In genomic region chr5:125526464-125526863, GRCm38 (mm10) we compare ENCODE assay signal across 10 mouse cellular contexts. TPM values are rescaled to one million over a fixed set of nuclear protein-coding genes. Genes with fewer than 3 reads are reported as not detected.
DNase-seq lines count a peak whose midpoint lies in the region; ATAC-seq and TF ChIP-seq lines count a peak whose summit lies in the region.
"Had no signal": no experiment of that assay in that cellular context is flagged by ENCODE, and none has a peak within 500 bp of the region (broad histone marks: within the 10 kb centered on the region; RNA-seq: fewer than 3 reads in every experiment).

No protein-coding gene starts in this region.

- H3K36me3 ChIP-seq in kidney, embryonic 15.5 days = no peaks in the 10 kb centered on the region
- no peaks in the 10 kb centered on the region for H3K36me3 ChIP-seq in E14TG2a.4 (ENCODE audit: insufficient read depth, low read length)
- no peaks in the 10 kb centered on the region for H3K36me3 ChIP-seq in liver, embryonic 14.5 days (replicated peaks; ENCODE audit: control insufficient read depth, insufficient read depth, low read depth)

- WGBS in kidney, embryonic 15.5 days = 75% methylated on average over 4 of the region's 4 CpGs
- 56% methylated on average over 4 of the region's 4 CpGs for WGBS in liver, embryonic 14.5 days (ENCODE audit: insufficient replicate concordance)

- ATAC-seq in kidney, embryonic 15.5 days (replicated peaks; ENCODE audit: low FRiP score) = no peak
- ATAC-seq in liver, embryonic 14.5 days (ENCODE audit: insufficient read depth) = no peak

- peaks cover under 1% of the 10 kb centered on the region for H3K4me1 ChIP-seq in kidney, embryonic 15.5 days
- peaks cover 64% of the 10 kb centered on the region for H3K4me1 ChIP-seq in E14TG2a.4 (replicated peaks; ENCODE audit: low read depth, low read length)
- H3K4me1 ChIP-seq in liver, embryonic 14.5 days (replicated peaks; ENCODE audit: control insufficient read depth in 2 of 2, insufficient read depth in 2 of 2, low read length in 1 of 2) = peaks cover 0 to 1% of the 10 kb centered on the region in 2 experiments; a peak in 1 of 4 replicates

- peak; percentile 38 for DNase-seq in kidney, adult 9 months
- peak; percentile 55 for DNase-seq in A20 (ENCODE audit: low read depth, low spot score)
- no peak for DNase-seq in liver, embryonic 14.5 days (ENCODE audit: low read depth in 3 of 3, low spot score in 3 of 3)
- DNase-seq in yolk sac, embryonic 10.5 days (ENCODE audit: low spot score) = no peak
- DNase-seq in layer of hippocampus, postnatal 14 days (ENCODE audit: low spot score in 2 of 2) = no peak
- DNase-seq in heart, postnatal 36 days = no peak
- DNase-seq: cerebellum, adult 9-11 months; gastrocnemius, postnatal 14 days had no signal

- peak; percentile 86 for TF ChIP-seq CTCF in E14TG2a.4 (conservative IDR thresholded peaks at IDR 0.05; ENCODE audit: low read length)
- peak; percentile 79 for TF ChIP-seq CTCF in liver, embryonic 14.5 days (IDR thresholded peaks at IDR 0.05; ENCODE audit: low read depth)

- H3K27me3 ChIP-seq in kidney, embryonic 15.5 days = peaks cover 30% of the 10 kb centered on the region
- peaks cover 35% of the 10 kb centered on the region for H3K27me3 ChIP-seq in E14TG2a.4 (ENCODE audit: insufficient read depth, low read length)
- H3K27me3 ChIP-seq in liver, embryonic 14.5 days (ENCODE audit: control insufficient read depth, insufficient read depth, low read length) = peaks cover 17% of the 10 kb centered on the region

- TF ChIP-seq EP300 in liver, embryonic 14.5 days (IDR thresholded peaks at IDR 0.05; ENCODE audit: low read depth) = no peak

- H3K9me3 ChIP-seq in kidney, embryonic 15.5 days (replicated peaks) = peaks cover 3% of the 10 kb centered on the region; the same call in 1 of the 2 replicates
- no peaks in the 10 kb centered on the region for H3K9me3 ChIP-seq in E14TG2a.4 (ENCODE audit: low read length)
- H3K9me3 ChIP-seq in liver, embryonic 14.5 days (ENCODE audit: control insufficient read depth, low read length) = peaks cover 3% of the 10 kb centered on the region

- no peak overlapping the region for H3K27ac ChIP-seq in kidney, embryonic 15.5 days
- H3K27ac ChIP-seq in liver, embryonic 14.5 days = no peak overlapping the region

- H3K4me3 ChIP-seq in kidney, embryonic 15.5 days (replicated peaks) = no peak overlapping the region
- H3K4me3 ChIP-seq in E14TG2a.4 (replicated peaks; ENCODE audit: low read length) = no peak overlapping the region
- H3K4me3 ChIP-seq in liver, embryonic 14.5 days (ENCODE audit: insufficient read depth in 1 of 2, low read depth in 2 of 2, low read length in 2 of 2) = no peak overlapping the region

- intact Hi-C loops in heart, postnatal 36 days (cut with DNase I) = loop anchor here (10.0 kb wide), 1 partner anchor 868 kb away; no protein-coding TSS in a partner anchor

- no peak overlapping the region for H3K9ac ChIP-seq in kidney, embryonic 15.5 days
- H3K9ac ChIP-seq in liver, embryonic 14.5 days (replicated peaks) = no peak overlapping the region

- no peak overlapping the region for H3K4me2 ChIP-seq in kidney, embryonic 15.5 days
- H3K4me2 ChIP-seq in liver, embryonic 14.5 days (ENCODE audit: low read depth) = no peak overlapping the region

RNA-seq across cellular contexts. Expression of gene Tmem132b, which starts 5.1 kb away (rescaled TPM):
- polyA plus RNA-seq in kidney, embryonic 15.5 days (2015; fragmentation: Nextera tagmentation; extraction: Ambion mirVana) = 0.32 and 0.36 TPM in 2 replicates
- polyA plus RNA-seq in liver, embryonic 14.5 days (2012; rRNA removed) = 0.01 TPM in 1 of 2 replicates, not detected in the other
- not detected in 2 replicates for polyA plus RNA-seq in liver, embryonic 14.5 days (2014; fragmentation: Nextera tagmentation; extraction: Ambion mirVana)
- total RNA-seq in layer of hippocampus, postnatal 14 days (2021) = 100 to 1,000 TPM in 1 of 2 experiments, 10 to 100 TPM in 1; 98.9 to 106 TPM
- not detected for total RNA-seq in heart, postnatal 36 days (2021)

RNA-seq across cellular contexts. Expression of gene Aacs, which starts 50.9 kb away (rescaled TPM):
- 36.0 and 40.7 TPM in 2 replicates for polyA plus RNA-seq in kidney, embryonic 15.5 days (2015; fragmentation: Nextera tagmentation; extraction: Ambion mirVana)
- 11.0 and 11.6 TPM in 2 replicates for polyA plus RNA-seq in liver, embryonic 14.5 days (2012; rRNA removed)
- polyA plus RNA-seq in liver, embryonic 14.5 days (2014; fragmentation: Nextera tagmentation; extraction: Ambion mirVana) = 13.2 and 13.5 TPM in 2 replicates
- 10 to 100 TPM; 77.1 to 87.7 TPM for total RNA-seq in layer of hippocampus, postnatal 14 days (2021)
- 1 to 10 TPM; 3.6 to 4.1 TPM for total RNA-seq in heart, postnatal 36 days (2021)

Comparison
In these comparisons a context has a peak if more than half of its experiments do, and no peak if none do; other contexts are left out.
1. DNase-seq: peak in kidney, adult 9 months (single experiment) and A20 (single experiment); none in liver, embryonic 14.5 days (0 of 3), yolk sac, embryonic 10.5 days (single experiment), layer of hippocampus, postnatal 14 days (0 of 2) and heart, postnatal 36 days (0 of 2).
2. RNA of gene Tmem132b, which starts 5.1 kb away (total RNA-seq): 98.9 to 106 TPM in layer of hippocampus, postnatal 14 days; not detected in heart, postnatal 36 days; every median in the first group is over 10 times any median in the second.
3. RNA of gene Aacs, which starts 50.9 kb away (total RNA-seq): 77.1 to 87.7 TPM in layer of hippocampus, postnatal 14 days; 3.6 to 4.1 TPM in heart, postnatal 36 days; every median in the first group is over 10 times any median in the second.